Comparison of ENCODE assay signal across 10 mouse cellular contexts in genomic region chr5:34251794-34252193, GRCm38 (mm10). TPM values are rescaled to one million over a fixed set of nuclear protein-coding genes. Genes with fewer than 3 reads are reported as not detected.
DNase-seq lines count a peak whose midpoint lies in the region; ATAC-seq and TF ChIP-seq lines count a peak whose summit lies in the region.
"Had no signal": no experiment of that assay in that cellular context is flagged by ENCODE, and none has a peak within 500 bp of the region (broad histone marks: within the 10 kb centered on the region; RNA-seq: fewer than 3 reads in every experiment).

No protein-coding gene starts in this region.

- no peak overlapping the region for H3K9ac ChIP-seq in embryonic facial prominence, embryonic 11.5 days (replicated peaks; ENCODE audit: low read length)
- no peak overlapping the region for H3K9ac ChIP-seq in hindbrain, postnatal 0 days (replicated peaks; ENCODE audit: low read length)

- DNase-seq in ovary, adult 18-20 months (ENCODE audit: low spot score), result peak; percentile 66
- DNase-seq in ovary, postnatal 10 days (ENCODE audit: low spot score), result no peak
- no peak for DNase-seq in embryonic facial prominence, embryonic 11.5 days (ENCODE audit: low spot score)
- DNase-seq in hindbrain, postnatal 0 days (ENCODE audit: low spot score), result peak; percentile 27
- peak; percentile 95 for DNase-seq in retina, postnatal 1 day
- no peak for DNase-seq in thymus, postnatal 10 days (ENCODE audit: low spot score in 2 of 2)
- no peak for DNase-seq in gastrocnemius, adult 8-10 months (ENCODE audit: low spot score in 2 of 2)
- DNase-seq: gastrocnemius, adult 2 months; kidney, adult 2 months had no signal

- H3K36me3 ChIP-seq in embryonic facial prominence, embryonic 11.5 days (replicated peaks; ENCODE audit: control insufficient read depth, insufficient read depth, low read depth, low read length), result no peaks in the 10 kb centered on the region
- no peaks in the 10 kb centered on the region for H3K36me3 ChIP-seq in hindbrain, postnatal 0 days (ENCODE audit: insufficient read depth, low read length)

- no peaks in the 10 kb centered on the region for H3K4me1 ChIP-seq in embryonic facial prominence, embryonic 11.5 days (ENCODE audit: control insufficient read depth, insufficient read depth, low read length)
- H3K4me1 ChIP-seq in hindbrain, postnatal 0 days (ENCODE audit: insufficient read depth, low read length), result peaks cover 26% of the 10 kb centered on the region

- H3K4me2 ChIP-seq in embryonic facial prominence, embryonic 11.5 days (ENCODE audit: low read depth, low read length), result no peak overlapping the region
- H3K4me2 ChIP-seq in hindbrain, postnatal 0 days (ENCODE audit: low read depth, low read length), result no peak overlapping the region

- ATAC-seq in embryonic facial prominence, embryonic 11.5 days (replicated peaks; ENCODE audit: insufficient number of reproducible peaks, low FRiP score, low TSS enrichment, low read depth), result 0 out of 2 replicates have a peak, but pooled peaks have one; percentile 20
- peak; percentile 66 for ATAC-seq in hindbrain, postnatal 0 days

- no peak overlapping the region for H3K27ac ChIP-seq in embryonic facial prominence, embryonic 11.5 days (replicated peaks; ENCODE audit: low read depth, low read length)
- H3K27ac ChIP-seq in hindbrain, postnatal 0 days, result peak overlapping the region; percentile 52; the same call in 1 of the 2 replicates
- H3K27ac ChIP-seq: gastrocnemius, adult 2 months; macrophage had no signal

- 24% methylated on average over 4 of the region's 4 CpGs for WGBS in embryonic facial prominence, embryonic 11.5 days
- WGBS in hindbrain, postnatal 0 days, result 20% methylated on average over 4 of the region's 4 CpGs

- no peaks in the 10 kb centered on the region for H3K9me3 ChIP-seq in embryonic facial prominence, embryonic 11.5 days (replicated peaks; ENCODE audit: control insufficient read depth, low read length)
- H3K9me3 ChIP-seq in hindbrain, postnatal 0 days (ENCODE audit: low read length), result no peaks in the 10 kb centered on the region

- TF ChIP-seq CTCF in hindbrain, postnatal 0 days (IDR thresholded peaks at IDR 0.05; ENCODE audit: low read depth), result no peak

- H3K4me3 ChIP-seq in embryonic facial prominence, embryonic 11.5 days (ENCODE audit: low read depth, low read length), result no peak overlapping the region
- no peak overlapping the region for H3K4me3 ChIP-seq in hindbrain, postnatal 0 days (ENCODE audit: low read length)
- H3K4me3 ChIP-seq: gastrocnemius, adult 2 months had no signal

- no peaks in the 10 kb centered on the region for H3K27me3 ChIP-seq in embryonic facial prominence, embryonic 11.5 days (ENCODE audit: control insufficient read depth, insufficient read depth, low read length)
- no peaks in the 10 kb centered on the region for H3K27me3 ChIP-seq in hindbrain, postnatal 0 days (ENCODE audit: insufficient read depth, low read length)

RNA-seq across cellular contexts. Expression of gene Zfyve28, which starts 36.5 kb away (rescaled TPM):
- 0.24 and 0.64 TPM in 2 replicates for polyA plus RNA-seq in embryonic facial prominence, embryonic 11.5 days (2014; fragmentation: Nextera tagmentation; extraction: Ambion mirVana)
- total RNA-seq in hindbrain, postnatal 0 days (2014; rRNA removed), result 10.1 and 13.9 TPM in 2 replicates
- 3.0 and 3.8 TPM in 2 replicates for polyA plus RNA-seq in hindbrain, postnatal 0 days (2015; fragmentation: Nextera tagmentation; extraction: Ambion mirVana)
- 1 to 10 TPM in 1 of 4 experiments, under 1 TPM in 3; 0.35 to 1.3 (median 0.68) TPM for total RNA-seq in gastrocnemius, adult 8-10 months (2022)

RNA-seq across cellular contexts. Expression of gene Cfap99, which starts 36.6 kb away (rescaled TPM):
- not detected in 2 replicates for polyA plus RNA-seq in embryonic facial prominence, embryonic 11.5 days (2014; fragmentation: Nextera tagmentation; extraction: Ambion mirVana)
- total RNA-seq in hindbrain, postnatal 0 days (2014; rRNA removed), result 0.97 TPM in 1 of 2 replicates, not detected in the other
- 0.13 and 0.19 TPM in 2 replicates for polyA plus RNA-seq in hindbrain, postnatal 0 days (2015; fragmentation: Nextera tagmentation; extraction: Ambion mirVana)
- total RNA-seq in gastrocnemius, adult 8-10 months (2022), result not detected
- total RNA-seq: gastrocnemius, adult 2 months had no signal
- polyA plus RNA-seq: macrophage had no signal

Comparison
In these comparisons a context has a peak if more than half of its experiments do, and no peak if none do; other contexts are left out.
1. DNase-seq: peak in ovary, adult 18-20 months (single experiment), hindbrain, postnatal 0 days (single experiment) and retina, postnatal 1 day (single experiment); none in ovary, postnatal 10 days (single experiment), embryonic facial prominence, embryonic 11.5 days (single experiment), thymus, postnatal 10 days (0 of 2) and gastrocnemius, adult 8-10 months (0 of 2).